Mouse (Mus musculus): ENCODE measurements around the gene Cd48.
"Not testable (repeated sequence)": the region's sequence is repeated elsewhere in the genome, so short reads cannot be mapped to it uniquely, and the experiment has no call there.

The Cd48 gene

DNA sequence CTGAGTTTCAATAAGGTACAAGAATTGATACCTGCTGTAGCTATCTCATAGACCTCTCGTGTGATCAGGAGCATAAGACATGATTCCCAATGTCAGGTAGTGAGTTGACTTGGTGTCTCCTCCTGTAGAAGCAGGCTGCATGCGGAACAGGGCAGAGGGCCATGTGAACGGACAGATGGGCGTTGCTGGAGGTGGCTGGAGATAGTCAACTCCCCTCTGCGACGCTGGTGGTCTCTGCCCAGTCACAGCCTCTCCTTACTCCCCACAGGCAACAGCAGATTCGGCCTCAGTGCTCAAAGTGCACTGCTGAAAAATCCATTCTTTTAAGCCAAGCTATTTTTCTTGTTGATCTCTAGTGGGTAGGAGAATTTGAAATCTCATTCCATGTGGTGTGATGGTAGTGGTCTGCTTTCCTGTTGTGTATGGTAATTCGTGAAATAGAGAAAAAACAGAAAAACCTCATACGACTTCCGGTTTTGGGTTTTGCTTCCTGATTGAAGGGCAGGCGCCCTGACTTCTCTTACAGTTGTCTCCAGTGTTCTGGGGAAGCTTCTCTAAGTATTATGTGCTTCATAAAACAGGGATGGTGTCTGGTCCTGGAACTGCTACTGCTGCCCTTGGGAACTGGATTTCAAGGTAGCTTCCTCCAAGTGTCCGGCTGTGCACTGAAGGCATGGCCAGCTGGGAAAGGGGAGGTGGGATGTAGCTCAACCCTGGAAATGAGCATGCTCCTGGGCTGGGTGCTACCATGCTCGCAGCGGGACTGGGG, at the start of gene Cd48:
Gene Cd48, plus strand, starts transcription at position 479 of the 769 bp plus-strand sequence.
- no peak for DNase-seq (ENCODE audit: low spot score in 2 of 2)

DNA sequence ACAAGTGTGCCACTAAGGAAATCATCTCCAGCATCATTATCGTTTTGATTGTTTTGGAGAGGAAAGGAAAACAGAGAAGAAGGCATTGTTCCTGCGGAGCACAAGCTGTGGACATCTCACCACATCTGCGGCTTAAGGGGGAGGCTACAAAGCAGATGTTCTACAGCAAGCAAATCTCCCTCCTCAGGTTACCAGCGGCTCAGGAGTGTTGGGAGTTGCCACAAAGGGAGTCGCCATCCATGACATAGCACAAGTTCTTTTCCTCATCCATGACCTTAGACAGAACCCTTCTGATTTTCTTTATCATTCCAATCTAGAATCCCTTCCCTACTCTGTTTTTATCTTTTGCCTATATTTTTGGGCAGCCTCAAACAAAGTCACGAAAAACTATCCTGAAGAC, 46.1 kb upstream of the Cd48 start:
- DNase-seq (ENCODE audit: low spot score in 2 of 2), result no peak

DNA sequence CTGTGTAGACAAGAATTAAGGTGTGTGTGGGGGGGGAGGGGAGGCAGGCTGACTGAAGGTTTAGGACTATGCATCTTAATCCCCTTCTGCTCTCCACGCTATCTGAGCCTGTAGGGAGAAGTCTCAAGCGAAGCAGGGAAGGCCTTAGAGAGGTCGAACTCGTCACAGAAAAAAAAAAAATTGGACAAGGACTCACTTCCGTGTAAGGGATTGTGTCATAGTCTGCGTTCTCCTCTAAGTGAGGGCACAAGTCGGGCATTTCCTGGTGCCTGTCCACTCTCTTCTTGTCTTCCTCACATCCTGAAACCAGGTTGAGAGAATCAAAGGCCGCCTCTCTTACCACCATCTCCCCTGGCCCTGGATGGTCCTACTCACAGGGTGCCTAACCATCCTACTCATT, 44.7 kb upstream of the Cd48 start:
- DNase-seq (ENCODE audit: low spot score in 2 of 2), result no peak

DNA sequence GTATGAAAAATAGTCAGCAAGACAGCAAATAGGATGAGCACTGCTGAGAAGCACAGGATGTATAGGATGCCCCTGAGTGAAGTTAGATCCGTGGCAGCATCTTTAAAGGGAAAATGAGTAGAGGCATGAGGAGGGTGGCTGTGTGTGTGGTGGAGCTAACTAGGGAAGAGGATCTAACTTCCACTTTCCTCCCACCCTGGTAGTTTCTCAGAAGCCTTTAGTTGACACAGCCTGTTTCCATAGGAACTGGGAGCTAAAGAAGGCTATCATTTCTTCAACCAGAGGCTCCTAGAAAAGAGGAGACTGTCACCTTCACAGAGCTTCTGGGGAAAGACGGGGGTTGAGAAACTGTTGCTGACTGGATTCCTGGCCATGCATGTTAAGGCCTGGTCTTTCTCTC, 43.1 kb upstream of the Cd48 start:
- no peak for DNase-seq (ENCODE audit: low spot score in 2 of 2)

DNA sequence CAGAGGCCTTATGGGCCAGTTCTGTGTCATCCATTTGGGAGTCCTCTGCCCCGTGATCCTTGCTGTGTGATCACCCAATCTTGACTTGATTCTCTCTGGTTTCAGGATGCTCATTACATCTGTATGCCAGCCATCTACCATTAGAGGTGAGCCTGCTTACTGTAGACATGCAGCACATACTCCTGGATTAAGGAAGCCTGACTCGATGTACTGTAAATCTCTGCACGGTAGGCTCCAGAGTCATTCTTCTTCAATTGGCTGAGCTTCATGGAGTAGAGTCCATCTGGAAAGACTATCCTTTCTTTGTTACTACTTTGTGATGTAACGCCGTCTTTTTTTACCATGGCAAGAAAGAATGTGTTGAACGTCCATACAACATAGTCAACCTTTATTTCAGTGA, 41.0 kb upstream of the Cd48 start:
- DNase-seq (ENCODE audit: low spot score in 2 of 2), result no peak

DNA sequence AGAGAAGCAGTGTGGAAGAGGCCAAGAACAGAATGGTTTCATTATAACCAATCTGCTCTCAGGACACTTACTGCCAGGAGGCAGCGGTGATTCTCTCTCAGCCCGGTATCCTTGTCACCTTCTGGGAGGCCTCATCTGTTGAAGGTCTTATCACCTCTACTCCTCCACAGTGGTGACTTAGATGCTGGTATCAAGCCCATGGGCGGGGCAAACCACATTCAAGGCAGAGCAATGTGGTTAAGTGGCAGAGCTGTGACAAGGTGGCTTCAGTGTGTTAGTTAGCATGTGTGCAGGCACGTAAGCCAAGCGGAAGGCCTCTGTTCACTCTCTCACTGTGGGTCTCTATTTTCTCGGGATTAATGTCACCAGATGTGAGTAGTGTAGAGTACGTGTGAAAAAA, 38.2 kb upstream of the Cd48 start:
- DNase-seq (ENCODE audit: low spot score in 2 of 2), result no peak

DNA sequence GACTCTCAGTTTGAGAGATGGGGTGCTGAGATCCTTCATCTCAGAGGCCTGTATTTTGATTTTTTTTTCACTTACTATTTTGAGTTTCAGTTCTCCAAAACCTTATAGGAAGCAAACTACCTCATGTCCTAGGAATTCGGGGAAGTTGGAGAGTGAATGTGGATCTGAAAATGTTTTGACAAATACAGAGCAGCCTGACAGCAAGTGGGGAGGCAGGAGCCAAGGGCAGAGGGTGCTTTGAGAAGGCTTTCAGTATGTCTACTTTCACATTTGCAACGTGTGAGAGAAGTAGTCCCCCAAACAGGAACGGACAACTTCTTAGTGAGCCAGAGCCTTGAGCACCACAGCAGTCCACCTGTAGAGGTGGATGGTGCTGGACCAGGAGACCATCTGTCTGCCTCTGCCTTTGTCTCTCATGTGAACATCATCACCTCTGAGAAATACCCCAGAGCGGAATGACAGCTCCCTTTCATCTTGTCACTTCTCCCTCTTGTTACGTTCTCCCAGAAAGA, 35.3 kb upstream of the Cd48 start:
- DNase-seq (ENCODE audit: low spot score in 2 of 2), result no peak

DNA sequence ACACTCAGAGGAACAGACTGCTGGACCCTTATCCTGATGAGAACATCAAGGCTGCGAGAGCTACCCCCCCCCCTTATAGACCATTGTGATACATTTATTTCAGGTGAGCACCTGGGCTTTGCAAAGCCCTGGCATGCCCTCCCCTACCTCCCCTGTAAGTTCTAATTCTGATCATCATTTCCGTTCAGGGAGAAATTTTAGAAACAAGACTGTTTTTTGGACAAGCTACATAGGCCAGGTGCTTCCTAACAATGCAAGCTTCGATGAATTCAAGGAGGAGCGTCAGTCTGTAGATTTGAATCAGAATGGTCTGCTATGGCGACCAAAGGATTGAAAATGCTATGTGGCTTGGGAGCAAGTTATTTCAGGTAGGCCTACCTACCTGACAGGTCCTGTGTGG, 34.1 kb upstream of the Cd48 start:
- DNase-seq (ENCODE audit: low spot score in 2 of 2), result no peak

DNA sequence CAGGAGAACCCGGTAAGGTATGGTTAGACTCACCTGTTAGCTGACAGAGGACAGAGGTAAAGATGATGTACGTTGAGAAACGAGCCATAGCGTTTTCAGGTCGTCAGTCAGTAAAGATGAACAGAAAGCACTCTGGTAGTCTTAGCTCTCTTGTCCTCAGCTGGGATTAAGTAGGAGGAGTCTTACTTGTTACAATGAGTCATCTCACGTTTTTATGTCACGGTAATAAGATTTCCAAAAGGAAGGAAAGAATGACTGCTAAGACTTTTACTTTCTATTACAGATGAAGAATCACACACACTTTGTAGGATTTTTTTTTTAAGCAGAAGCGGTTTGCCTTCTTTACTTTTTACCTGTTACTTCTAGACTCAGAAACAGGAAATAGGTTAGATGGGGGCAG, 33.0 kb upstream of the Cd48 start:
- no peak for DNase-seq (ENCODE audit: low spot score in 2 of 2)

DNA sequence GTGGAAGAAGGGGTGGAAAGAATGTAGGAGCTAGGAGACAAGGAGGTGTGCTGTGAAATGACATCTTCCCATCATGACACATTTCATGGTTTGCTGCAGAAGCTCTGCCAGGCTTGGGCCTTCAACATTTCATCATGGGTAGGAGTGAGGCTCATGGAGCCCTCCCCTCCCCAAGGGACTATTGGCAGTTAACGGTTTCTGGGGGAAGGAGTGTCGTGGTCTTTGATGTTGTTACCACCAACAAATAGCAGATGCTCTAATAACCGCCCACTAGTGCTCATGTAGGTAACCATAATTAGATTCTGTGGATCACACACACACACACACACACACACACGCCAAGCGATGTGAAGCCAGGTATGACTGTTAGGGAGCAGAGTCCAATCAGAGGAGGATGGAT, 29.1 kb upstream of the Cd48 start, which contains the start of gene Slamf7:
Gene Slamf7, minus strand, starts transcription at position 302 of the 400 bp plus-strand sequence.
- DNase-seq (ENCODE audit: low spot score in 2 of 2), result no peak

DNA sequence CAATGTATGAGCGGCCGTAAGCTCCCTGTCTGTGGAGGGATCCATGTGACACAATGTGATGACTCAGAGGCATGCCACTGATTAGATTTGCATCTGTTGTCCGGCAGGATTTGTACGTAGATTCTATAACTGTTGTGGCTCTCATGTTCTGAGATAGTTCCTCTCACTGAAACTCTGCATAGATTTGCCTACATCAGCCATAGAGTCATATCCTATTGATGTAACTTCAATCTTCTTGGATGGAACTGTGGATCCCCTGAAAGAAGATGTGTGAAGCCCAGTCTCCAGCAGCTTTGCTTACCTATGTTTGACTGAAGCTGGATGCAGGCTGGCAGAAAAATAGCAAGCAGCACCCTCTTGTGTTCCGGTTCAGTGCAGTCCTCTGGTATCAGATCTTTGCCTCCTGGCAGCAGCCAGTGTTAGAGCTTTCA, 23.2 kb upstream of the Cd48 start:
- DNase-seq (ENCODE audit: low spot score in 2 of 2), result peak in 1 of 2 experiments; percentile 7

DNA sequence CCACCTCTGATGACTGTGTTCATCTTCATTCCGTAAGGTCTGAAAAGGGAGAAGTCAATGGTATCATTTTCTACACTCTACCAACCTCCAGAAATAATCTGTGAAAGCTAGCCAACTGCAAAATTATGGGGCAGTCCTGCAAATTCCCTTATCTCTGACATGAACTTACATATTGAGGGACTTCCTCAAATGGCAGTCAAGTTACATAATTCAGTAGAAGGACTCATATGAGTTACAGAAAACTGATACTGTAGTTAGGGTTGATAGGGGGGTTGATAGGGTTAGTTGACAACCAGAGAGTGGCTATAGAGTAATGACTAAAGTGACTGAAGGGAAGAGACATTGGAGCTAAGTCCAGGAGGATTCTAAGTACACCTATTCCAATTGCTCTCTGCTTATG, 21.4 kb upstream of the Cd48 start:
- DNase-seq (ENCODE audit: low spot score in 2 of 2), result no peak

DNA sequence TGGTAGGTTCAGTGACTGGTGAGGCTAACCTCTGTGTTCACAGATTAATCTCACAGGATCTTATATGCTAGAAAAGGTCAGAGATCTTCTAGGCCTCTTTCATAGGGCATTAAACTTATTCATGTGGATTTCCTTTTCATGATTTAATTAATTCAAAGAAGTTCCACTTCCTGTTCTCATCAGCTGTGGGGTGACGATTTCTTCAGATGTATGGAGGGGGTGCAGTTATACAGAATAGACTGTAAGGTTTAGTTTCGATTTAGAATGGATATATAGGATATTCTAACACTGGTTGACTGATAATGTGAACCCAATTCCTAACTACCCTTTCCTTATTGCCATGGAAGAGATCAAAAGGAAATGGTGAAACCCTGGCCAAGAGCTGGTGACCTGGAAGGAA, 20.3 kb upstream of the Cd48 start:
- DNase-seq (ENCODE audit: low spot score in 2 of 2), result no peak

DNA sequence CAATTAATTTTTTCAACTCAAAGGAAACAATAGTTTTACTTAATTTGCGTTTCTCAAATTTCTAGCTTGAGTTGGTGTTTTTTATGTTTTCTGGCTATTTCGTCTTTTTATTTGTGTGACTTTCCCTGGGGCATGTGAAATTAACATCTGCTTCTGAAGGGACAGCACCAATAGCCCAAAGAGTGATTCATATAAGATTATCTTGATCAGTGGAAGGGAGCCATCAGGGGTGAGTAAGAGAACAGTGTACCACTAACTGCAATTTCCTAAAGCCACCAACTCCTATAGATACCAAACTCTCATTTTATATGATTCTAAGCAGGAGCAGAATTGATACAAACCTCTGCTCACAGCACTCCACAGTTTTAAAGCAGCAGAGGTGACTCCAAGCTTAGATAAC, 18.1 kb upstream of the Cd48 start:
- DNase-seq (ENCODE audit: low spot score in 2 of 2), result no peak

DNA sequence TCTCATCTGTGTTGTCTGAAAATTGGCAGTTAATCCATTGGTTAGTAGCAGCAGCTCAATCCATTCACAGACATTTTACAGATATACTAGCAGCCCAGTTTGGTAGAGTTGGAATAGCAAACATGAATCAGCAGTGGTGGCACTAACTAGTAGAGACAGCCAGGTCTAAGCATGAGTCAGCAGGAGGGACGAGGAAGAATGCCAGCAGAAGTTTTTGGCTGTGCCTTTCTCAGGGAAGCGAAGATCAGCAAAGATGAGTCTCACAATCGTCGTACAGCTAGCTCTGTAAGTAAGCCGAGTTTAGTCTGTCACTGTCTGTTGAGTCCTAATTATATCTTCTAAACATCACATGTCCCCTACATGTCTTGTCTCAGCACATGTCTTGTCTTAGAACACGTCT, 15.5 kb upstream of the Cd48 start:
- DNase-seq (ENCODE audit: low spot score in 2 of 2), result no peak

DNA sequence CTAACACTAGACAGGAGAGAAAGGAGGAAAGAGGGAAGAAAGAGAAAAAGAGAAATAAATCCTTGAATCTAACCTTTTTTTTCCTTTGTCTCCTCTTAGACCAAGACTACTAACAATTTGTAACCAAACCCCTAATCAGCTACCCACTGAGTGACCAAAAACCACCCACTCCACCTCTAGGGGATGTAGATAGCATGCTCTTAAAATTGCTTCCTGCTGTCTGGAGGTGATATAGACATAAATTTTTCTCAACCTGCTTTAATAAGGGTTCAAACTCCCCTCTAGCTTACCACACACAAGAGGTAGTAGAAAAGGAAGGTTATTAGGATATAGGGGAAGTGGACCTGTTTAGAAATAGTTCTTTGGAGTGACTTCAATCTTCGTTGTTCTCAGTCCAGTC, 14.6 kb upstream of the Cd48 start:
- no peak for DNase-seq (ENCODE audit: low spot score in 2 of 2)

DNA sequence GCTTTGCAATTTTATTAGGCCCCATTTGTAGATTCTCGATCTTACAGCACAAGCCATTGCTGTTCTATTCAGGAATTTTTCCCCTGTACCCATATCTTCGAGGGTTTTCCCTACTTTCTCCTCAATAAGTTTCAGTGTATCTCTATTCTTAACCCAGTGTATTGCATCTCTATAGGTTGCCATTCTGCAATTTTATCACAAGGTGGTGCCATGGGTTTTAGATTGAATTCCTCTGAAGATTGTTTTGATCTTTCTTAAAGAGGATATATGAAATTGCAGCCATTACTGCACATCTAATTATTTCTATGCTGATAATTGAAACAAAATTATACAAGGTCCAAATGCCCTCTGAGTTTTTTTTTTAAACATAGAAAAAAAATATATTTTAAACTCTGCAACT, 9.4 kb upstream of the Cd48 start:
- not testable (repeated sequence) for DNase-seq (ENCODE audit: low spot score in 2 of 2)

DNA sequence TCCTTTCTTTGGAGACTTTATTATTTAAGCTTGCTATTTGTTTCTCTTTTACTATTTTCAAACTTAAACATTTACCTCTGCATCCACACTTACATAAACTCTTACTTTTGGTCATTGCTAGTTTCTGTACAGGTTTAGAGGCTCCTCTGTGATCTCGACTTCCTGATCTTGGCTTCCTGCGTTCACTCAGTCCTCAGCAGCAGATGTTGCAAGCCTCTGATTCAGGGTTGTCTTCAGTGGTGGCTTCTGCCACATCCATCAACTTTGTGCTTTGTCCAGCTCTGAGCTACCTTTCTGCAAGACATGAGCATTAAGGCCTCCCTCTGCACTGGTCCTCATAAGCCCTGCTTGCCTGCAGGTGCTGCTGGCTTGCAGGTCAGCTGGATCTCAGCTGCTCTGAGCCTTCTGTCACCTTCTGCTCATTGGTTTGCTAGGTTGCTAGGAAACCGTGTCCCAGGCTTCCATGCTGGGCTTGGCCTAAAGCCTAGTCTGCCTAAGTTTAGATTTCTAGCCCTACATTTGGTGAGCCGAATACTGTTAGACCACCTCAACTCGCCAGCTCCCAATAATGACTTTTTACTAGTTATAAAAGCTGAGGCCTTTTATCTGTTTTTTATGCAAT, 8.8 kb upstream of the Cd48 start:
- DNase-seq (ENCODE audit: low spot score in 2 of 2), result no peak

DNA sequence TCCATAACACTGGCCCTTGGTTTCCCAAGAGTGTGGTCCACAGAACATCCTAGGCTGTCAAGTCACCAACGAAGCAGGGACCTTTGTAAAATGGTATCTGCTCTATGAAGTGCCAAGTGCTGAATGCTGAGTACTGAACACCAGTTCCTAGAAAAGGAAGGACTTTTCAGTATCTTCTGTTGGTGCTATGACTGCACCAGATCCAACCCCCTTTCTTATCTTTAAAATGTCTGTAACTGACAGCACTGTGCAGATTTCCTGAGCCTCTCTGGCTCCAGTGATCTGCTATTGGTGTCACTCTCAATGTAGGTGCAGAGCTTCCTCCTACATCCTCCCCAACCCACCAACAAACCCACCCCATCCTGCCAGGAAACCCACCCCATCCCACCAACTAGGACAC, 7.3 kb upstream of the Cd48 start:
- no peak for DNase-seq (ENCODE audit: low spot score in 2 of 2)

DNA sequence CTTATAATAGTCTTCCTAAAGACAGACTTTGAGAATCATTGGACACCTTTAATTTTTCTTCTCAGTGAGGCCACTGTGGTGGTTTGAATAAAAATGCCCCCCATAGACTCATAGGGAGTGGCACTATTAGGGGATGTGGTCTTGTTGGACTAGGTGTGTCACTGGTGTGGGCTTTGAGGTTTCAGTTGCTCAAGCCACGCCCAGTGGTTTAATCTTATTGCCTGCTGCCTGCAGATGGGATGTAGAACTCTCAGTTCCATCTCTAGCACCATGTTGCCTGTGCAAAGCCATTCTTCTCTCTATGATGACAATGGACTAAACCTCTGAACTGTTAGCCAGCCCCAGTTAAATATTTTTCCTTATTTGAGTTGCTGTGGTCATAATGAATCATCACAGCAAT, 4.1 kb upstream of the Cd48 start:
- no peak for DNase-seq (ENCODE audit: low spot score in 2 of 2)

DNA sequence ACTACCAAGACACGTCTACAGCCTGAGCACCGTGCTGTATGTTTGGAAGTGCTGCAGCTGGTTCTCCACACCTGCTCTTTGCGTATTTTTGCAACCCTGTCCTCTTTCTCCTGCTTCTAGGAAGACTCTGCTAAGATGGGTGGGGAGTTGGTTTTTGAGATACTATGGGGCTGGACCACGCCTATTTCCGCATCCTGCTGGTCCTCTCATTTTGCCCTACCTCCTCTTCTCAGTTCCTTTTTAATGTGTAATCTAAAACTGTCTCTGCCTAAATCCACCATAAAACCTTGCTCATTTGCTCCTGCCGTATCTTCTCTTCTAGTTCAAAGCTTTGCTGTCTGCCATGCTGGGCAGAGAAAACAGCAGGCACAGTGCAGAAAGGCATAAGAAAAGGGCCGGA, 800 bp upstream of the Cd48 start:
- DNase-seq (ENCODE audit: low spot score in 2 of 2), result no peak

DNA sequence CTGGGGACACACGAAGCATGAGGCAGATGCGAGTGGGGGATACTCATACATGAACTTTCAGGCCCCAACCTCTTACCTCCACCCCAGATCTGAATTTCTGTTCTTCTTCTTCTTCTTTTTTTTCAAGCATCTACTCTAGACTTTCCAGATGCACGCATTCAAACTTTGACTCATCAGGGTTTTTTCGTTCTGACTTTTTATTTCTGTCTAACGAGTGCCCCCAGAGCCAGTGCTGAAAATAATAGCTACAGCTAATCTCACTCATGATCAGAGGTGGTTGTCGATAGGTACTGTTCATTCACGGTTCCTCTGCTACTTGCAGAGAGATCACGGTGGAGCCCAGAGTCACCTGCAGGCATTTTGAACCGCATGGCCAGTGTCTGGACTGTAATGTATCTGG, 3.1 kb downstream of the Cd48 start:
- no peak for DNase-seq (ENCODE audit: low spot score in 2 of 2)

DNA sequence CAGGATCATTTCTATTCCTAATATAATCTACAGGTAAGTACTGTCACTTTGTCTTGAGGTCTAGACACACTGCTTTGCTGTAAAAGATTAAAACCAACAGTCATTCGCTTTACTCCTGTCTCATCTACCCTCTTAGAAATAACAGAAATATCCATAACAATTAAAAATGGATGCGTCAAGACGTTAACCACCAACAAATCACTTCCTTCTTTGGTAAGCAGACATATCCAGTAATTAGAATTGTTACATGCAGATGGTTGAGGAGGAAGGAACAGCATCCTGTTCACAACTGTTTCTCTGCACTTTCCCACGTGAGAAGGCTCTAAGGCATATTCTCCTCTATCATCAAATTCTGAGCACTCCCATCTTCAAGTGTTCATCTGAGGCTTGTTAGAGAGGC, 5.5 kb downstream of the Cd48 start:
- DNase-seq (ENCODE audit: low spot score in 2 of 2), result no peak

Measured in urinary bladder, adult 18-20 months (tissue).